Mouse (Mus musculus): Measurements from ENCODE around the gene Isg20l2.

Gene Isg20l2

GRCm38 (mm10) chr3:87909874-87910273 is 20.2 kb upstream of the Isg20l2 start:
- no peak for ATAC-seq (ENCODE audit: insufficient number of reproducible peaks, low FRiP score, low TSS enrichment)

GRCm38 (mm10) chr3:87910573-87911141 is 19.5 kb upstream of the Isg20l2 start:
- ATAC-seq (ENCODE audit: insufficient number of reproducible peaks, low FRiP score, low TSS enrichment) = no peak

GRCm38 (mm10) chr3:87913491-87913890 is 16.6 kb upstream of the Isg20l2 start:
- no peak for ATAC-seq (ENCODE audit: insufficient number of reproducible peaks, low FRiP score, low TSS enrichment)

- no peak for ATAC-seq (ENCODE audit: insufficient number of reproducible peaks, low FRiP score, low TSS enrichment)
Measured at GRCm38 (mm10) chr3:87913891-87914290, 16.2 kb upstream of the Isg20l2 start.

- ATAC-seq (ENCODE audit: insufficient number of reproducible peaks, low FRiP score, low TSS enrichment) = no peak
Measured at GRCm38 (mm10) chr3:87916990-87917389, 13.1 kb upstream of the Isg20l2 start.

GRCm38 (mm10) chr3:87918551-87918950 is 11.6 kb upstream of the Isg20l2 start:
- ATAC-seq (ENCODE audit: insufficient number of reproducible peaks, low FRiP score, low TSS enrichment) = no peak

- ATAC-seq (ENCODE audit: insufficient number of reproducible peaks, low FRiP score, low TSS enrichment) = peak; percentile 88
Measured at GRCm38 (mm10) chr3:87919336-87920108, 10.6 kb upstream of the Isg20l2 start, which contains the start of gene Mrpl24. Mrpl24 (plus strand) TSS chr3:87919506.

- ATAC-seq (ENCODE audit: insufficient number of reproducible peaks, low FRiP score, low TSS enrichment) = no peak
Measured at GRCm38 (mm10) chr3:87920270-87920943, 9.7 kb upstream of the Isg20l2 start.

- no peak for ATAC-seq (ENCODE audit: insufficient number of reproducible peaks, low FRiP score, low TSS enrichment)
Measured at GRCm38 (mm10) chr3:87924996-87925395, 5.1 kb upstream of the Isg20l2 start.

GRCm38 (mm10) chr3:87927452-87927851 is 2.7 kb upstream of the Isg20l2 start:
- ATAC-seq (ENCODE audit: insufficient number of reproducible peaks, low FRiP score, low TSS enrichment) = no peak

GRCm38 (mm10) chr3:87929341-87930077 is 605 bp upstream of the Isg20l2 start:
- no peak; the same call in 1 of the 2 replicates for ATAC-seq (ENCODE audit: insufficient number of reproducible peaks, low FRiP score, low TSS enrichment)

- no peak for ATAC-seq (ENCODE audit: insufficient number of reproducible peaks, low FRiP score, low TSS enrichment)
Measured at GRCm38 (mm10) chr3:87934026-87934425, 3.9 kb downstream of the Isg20l2 start.

GRCm38 (mm10) chr3:87934501-87934900 is 4.4 kb downstream of the Isg20l2 start:
- no peak for ATAC-seq (ENCODE audit: insufficient number of reproducible peaks, low FRiP score, low TSS enrichment)

GRCm38 (mm10) chr3:87935201-87935600 is 5.1 kb downstream of the Isg20l2 start:
- no peak for ATAC-seq (ENCODE audit: insufficient number of reproducible peaks, low FRiP score, low TSS enrichment)

- no peak for ATAC-seq (ENCODE audit: insufficient number of reproducible peaks, low FRiP score, low TSS enrichment)
Measured at GRCm38 (mm10) chr3:87935776-87936175, 5.7 kb downstream of the Isg20l2 start.

GRCm38 (mm10) chr3:87940611-87941010 is 10.5 kb downstream of the Isg20l2 start:
- ATAC-seq (ENCODE audit: insufficient number of reproducible peaks, low FRiP score, low TSS enrichment) = no peak

GRCm38 (mm10) chr3:87942471-87942870 is 12.4 kb downstream of the Isg20l2 start:
- ATAC-seq (ENCODE audit: insufficient number of reproducible peaks, low FRiP score, low TSS enrichment) = no peak

GRCm38 (mm10) chr3:87943586-87943985 is 13.5 kb downstream of the Isg20l2 start:
- no peak for ATAC-seq (ENCODE audit: insufficient number of reproducible peaks, low FRiP score, low TSS enrichment)

GRCm38 (mm10) chr3:87944838-87945600 is 14.9 kb downstream of the Isg20l2 start:
- no peak for ATAC-seq (ENCODE audit: insufficient number of reproducible peaks, low FRiP score, low TSS enrichment)

Data from cerebellum, adult (tissue).